Mouse (Mus musculus): ENCODE data around the gene Cenpf. TPM values are rescaled to one million over a fixed set of nuclear protein-coding genes. Genes with fewer than 3 reads are reported as not detected.
A peak's percentile ranks its signal among the peaks of the same experiment; 100 is the strongest.
"Not testable (repeated sequence)": the region's sequence is repeated elsewhere in the genome, so short reads cannot be mapped to it uniquely, and the experiment has no call there.

The Cenpf gene
- total RNA-seq, 2 experiments from 2014 or later: 1.4 to 1.6 TPM

DNA sequence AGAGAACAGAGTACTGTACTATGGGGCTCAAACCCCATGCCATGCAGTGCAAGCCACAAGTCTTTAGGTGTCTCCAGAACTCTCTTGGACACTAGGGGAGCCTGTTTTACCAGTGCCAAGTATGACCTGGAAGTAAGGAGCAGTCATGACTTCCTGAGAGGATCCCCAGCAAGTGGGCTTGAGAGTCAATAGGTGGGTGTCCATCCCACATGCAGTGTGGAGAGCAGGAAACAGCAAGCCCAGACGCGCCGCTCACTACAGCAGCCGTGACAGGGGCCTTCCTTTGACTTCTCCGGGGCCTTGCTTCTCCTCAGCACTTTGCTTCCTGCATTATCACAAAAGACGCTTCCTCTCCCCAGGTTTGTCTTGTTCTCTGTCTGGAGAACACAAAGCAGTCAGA lies 12.3 kb upstream of the Cenpf start:
- DNase-seq (ENCODE audit: low spot score in 2 of 2): no peak
- intact Hi-C loops (cut with DNase I): loop anchor here (5.0 kb wide), 3 partner anchors 182 to 272 kb away; no protein-coding TSS in a partner anchor

GRCm38 (mm10) chr1:189698416-189698815 lies 10.5 kb upstream of the Cenpf start:
- intact Hi-C loops (cut with DNase I): no loop called here
- no peak for DNase-seq (ENCODE audit: low spot score in 2 of 2)

DNA sequence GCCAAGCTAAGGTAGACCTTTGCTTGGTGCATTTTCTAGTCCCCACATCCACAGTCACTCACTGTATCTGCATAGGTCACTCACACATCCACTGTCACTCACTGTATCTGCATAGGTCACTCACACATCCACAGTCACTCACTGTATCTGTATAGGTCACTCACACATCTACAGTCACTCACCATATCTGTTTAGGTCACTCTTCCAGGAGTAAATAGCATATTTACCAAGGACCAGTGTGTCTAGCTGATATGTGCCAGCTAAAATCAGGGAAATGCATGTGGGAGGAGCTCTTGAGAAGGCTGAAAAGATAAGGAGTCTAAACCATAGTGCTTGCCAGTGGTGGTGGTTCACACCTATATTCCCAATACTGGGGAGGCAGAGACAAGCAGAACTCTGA lies 7.4 kb upstream of the Cenpf start:
- DNase-seq (ENCODE audit: low spot score in 2 of 2): no peak
- intact Hi-C loops (cut with DNase I): no loop called here

DNA sequence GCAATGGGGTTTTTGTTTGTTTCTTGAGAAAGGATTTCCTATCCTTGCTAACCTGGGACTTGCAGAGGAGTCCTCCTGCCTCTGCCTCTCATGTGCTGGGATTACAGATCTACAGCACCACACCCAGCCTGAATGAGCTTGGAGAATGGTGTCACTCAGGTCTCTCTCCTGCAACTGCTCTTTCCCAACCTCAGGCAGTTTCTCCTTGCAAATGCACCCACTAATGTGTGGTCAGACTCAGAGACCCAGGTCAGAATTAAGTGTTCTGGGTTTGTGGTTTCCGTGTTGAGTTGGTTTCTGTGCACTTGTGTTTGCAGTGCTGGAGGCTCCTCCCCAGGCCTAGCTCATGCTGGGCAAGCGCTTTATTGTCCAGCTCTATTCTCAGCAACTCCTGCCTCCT lies 6.5 kb upstream of the Cenpf start:
- intact Hi-C loops (cut with DNase I): no loop called here
- no peak for DNase-seq (ENCODE audit: low spot score in 2 of 2)

DNA sequence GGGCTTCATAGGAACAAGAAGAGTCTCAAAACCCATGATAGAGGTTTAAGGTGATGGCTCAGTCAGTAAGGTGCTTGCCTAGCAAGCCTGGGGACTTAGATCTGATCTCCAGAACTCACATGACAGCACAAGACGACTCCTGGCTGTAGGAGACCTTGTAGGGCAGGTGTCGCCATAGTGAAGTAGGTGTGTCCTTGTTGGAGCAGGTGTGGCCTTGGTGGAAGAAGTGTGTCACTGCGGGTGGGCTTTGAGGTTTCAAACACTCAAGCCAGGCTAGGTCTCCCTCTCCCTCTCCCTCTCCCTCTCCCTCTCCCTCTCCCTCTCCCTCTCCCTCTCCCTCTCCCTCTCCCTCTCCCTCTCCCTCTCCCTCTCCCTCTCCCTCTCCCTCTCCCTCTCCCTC lies 4.6 kb upstream of the Cenpf start:
- intact Hi-C loops (cut with DNase I); DNase-seq (ENCODE audit: low spot score in 2 of 2): not testable (repeated sequence)

- DNase-seq (ENCODE audit: low spot score in 2 of 2): no peak
- intact Hi-C loops (cut with DNase I): no loop called here
These were observed 1.4 kb upstream of the Cenpf start for GRCm38 (mm10) chr1:189689050-189689833.

DNA sequence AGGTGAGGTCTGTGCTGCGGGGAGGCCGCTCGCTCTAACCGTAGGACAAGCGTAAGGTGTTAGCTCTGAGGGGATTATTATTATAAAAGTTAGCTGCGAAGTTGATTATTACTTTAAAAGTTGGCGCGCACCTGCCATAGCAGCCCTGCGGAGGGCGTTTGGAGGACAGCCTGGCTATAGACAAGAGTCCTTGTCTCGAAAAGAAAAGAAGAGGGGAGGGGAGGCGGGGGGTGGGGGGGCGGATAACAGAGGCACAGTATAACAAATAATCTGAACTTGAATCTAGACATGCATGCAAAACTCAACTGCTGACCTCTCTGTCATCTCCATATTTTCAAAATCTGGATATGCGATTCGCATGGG lies 483 bp upstream of the Cenpf start:
- DNase-seq (ENCODE audit: low spot score in 2 of 2): no peak
- intact Hi-C loops (cut with DNase I): no loop called here

DNA sequence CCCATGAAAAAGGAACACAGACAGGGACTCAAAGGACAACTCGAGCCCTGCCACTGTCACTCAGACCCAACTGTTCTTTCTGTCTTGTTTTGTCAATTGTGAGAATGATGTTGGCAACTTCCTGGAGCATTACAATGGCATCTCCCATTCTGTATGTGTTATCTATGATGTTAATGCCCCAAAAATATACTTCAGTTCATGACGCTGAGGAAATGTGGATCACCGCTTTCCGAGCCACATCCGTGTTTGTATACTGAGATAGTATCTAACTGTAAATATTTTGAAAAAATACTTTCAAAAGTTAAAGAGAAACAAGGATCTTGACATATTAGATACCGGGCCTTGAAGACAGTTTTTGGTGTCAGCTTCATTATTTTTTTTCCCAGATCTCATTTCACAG lies 1.9 kb downstream of the Cenpf start:
- DNase-seq (ENCODE audit: low spot score in 2 of 2): no peak
- intact Hi-C loops (cut with DNase I): no loop called here

DNA sequence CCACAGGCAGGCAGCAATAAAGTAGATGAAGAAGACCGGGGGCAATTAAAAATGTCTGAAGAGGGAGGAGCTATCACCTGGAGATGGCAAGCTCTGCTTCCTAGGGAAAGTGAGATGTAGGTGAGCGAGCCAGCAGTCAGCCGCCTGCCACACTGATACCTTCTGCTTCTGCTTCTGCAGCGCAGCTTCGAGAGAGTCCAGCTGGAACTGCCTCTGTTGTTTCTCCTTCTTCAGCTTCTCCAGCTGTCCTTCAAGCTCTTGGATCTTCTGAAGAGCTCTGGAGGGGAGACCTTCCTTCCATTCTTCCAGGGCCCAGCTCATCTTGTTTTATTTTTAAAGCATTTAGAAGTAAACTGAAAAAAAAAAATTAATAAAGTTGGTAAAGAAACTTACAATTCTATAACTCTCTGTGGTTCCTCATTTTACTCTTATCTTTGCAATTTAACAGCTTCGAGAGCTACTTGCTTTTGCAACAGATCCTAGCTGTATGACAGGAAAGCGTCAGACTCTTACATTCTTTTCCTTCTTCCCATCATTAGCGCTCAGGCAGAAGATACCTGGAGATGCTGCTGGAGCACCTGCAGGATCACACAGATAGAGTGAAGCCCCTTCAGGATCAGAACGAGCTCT lies 3.0 kb downstream of the Cenpf start:
- DNase-seq (ENCODE audit: low spot score in 2 of 2): no peak
- intact Hi-C loops (cut with DNase I): no loop called here

GRCm38 (mm10) chr1:189679555-189679954 lies 8.3 kb downstream of the Cenpf start:
- DNase-seq (ENCODE audit: low spot score in 2 of 2): no peak
- intact Hi-C loops (cut with DNase I): no loop called here

GRCm38 (mm10) chr1:189675953-189676352 lies 11.9 kb downstream of the Cenpf start:
- no peak for DNase-seq (ENCODE audit: low spot score in 2 of 2)
- intact Hi-C loops (cut with DNase I): loop anchor here (2.0 kb wide), 1 partner anchor 649 kb away; no protein-coding TSS in a partner anchor

- peak; percentile 22 to 63 for DNase-seq (ENCODE audit: low spot score in 2 of 2)
- intact Hi-C loops (cut with DNase I): loop anchor here (2.0 kb wide), 1 partner anchor 649 kb away; no protein-coding TSS in a partner anchor
These were observed 12.5 kb downstream of the Cenpf start for GRCm38 (mm10) chr1:189675421-189675820.

GRCm38 (mm10) chr1:189665966-189666365 lies 21.9 kb downstream of the Cenpf start:
- DNase-seq (ENCODE audit: low spot score in 2 of 2): no peak
- intact Hi-C loops (cut with DNase I): no loop called here

DNA sequence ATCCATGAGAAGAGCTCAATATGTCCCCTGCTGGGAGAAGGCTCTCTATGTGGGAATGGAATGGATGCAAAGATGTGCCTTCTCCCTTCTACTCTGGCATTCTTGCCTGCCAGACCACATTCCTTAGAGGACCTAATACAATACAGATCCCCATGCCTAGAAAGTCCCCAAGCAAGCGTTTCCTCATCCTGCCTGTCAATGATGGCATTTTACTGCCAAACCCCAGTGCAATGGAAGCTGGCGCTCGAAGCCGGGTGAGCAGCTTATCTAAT lies 23.1 kb downstream of the Cenpf start:
- intact Hi-C loops (cut with DNase I): no loop called here
- DNase-seq (ENCODE audit: low spot score in 2 of 2): no peak

DNA sequence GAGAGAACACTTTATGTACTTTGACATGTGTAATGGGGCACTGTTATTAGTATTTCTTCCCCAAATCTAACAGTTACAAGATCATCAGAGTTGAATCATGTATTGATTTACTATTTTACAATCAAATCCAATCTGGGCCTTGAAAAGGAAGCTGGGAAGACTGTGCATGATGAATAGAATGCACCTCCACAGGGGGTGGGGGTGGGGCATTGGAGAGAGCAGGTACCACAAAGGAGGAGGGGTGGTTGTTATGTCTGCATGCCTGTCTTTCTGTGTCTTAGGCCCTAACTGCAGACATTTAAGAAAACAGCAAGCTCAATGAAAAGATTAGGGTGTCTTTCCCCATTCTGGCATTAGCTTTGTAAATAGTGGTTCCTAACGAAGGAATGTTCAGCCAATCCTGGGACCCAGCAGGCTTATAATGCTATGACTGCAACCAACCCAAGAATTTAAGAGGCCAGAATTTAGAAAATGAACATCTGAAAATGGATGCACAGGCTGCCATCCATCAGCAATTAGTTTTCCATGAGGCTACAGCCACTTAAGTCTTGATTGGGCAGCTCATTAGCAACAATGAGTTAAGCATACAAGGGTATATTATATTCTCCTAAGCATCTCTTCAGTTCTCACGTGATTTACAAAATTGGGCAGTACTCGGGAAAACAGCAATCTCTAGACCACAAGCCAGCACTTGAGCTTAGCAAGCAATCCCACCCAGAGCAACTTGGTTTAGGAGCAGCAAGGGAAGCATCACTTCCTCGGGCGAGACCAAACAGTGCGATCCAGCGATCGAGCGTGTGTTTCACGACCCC lies 23.6 kb downstream of the Cenpf start:
- intact Hi-C loops (cut with DNase I): no loop called here

DNA sequence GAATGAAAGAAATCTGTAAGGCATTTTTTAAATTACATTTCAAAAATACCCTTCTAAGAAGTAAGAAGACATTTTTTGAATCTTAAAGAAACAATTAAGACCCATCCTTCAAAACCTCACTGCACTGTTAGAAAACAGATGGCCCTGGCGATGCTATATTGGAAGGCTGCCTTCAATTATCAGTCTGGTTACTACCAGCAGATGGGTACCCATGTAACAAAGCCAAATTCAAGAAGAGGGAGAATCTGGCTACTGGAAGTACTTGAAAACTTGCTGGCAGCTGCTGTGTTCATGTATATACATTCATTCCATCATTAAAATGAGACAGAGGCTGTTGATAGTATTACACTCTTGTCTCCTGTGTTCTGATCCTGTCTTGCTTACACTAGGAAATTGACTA lies 24.4 kb downstream of the Cenpf start:
- intact Hi-C loops (cut with DNase I): no loop called here
- DNase-seq (ENCODE audit: low spot score in 2 of 2): peak; percentile 19 to 26

More for the DNA sequence above, 23.6 kb downstream of the Cenpf start:
- no peak for DNase-seq (ENCODE audit: low spot score in 2 of 2)

GRCm38 (mm10) chr1:189661856-189662255 lies 26.0 kb downstream of the Cenpf start:
- intact Hi-C loops (cut with DNase I): no loop called here
- DNase-seq (ENCODE audit: low spot score in 2 of 2): peak; percentile 53 to 62

GRCm38 (mm10) chr1:189657406-189657805 lies 30.5 kb downstream of the Cenpf start:
- intact Hi-C loops (cut with DNase I): no loop called here
- no peak for DNase-seq (ENCODE audit: low spot score in 2 of 2)

DNA sequence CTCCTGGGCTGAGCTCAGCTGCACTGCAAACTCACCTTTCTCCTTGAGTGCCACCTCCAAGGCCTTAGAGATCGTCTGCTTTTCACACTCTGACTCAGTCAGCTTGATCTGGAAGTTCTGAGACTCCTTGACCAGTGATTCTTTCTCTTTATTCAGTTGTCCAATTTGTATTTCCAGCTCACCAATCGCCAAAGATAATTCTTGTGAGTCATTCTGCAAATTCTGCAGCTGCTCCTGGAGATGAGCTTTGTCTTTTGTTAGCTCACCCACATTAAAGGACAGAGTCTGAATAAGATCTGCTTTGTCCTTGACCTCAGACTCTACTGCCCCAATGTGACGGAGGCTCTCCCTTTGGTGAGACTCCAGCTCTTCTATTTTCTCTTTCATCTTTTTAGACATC lies 34.1 kb downstream of the Cenpf start:
- no peak for DNase-seq (ENCODE audit: low spot score in 2 of 2)
- intact Hi-C loops (cut with DNase I): no loop called here

GRCm38 (mm10) chr1:189646597-189646996 lies 41.3 kb downstream of the Cenpf start:
- intact Hi-C loops (cut with DNase I): no loop called here
- DNase-seq (ENCODE audit: low spot score in 2 of 2): peak in 1 of 2 experiments; percentile 21

All from left cerebral cortex, postnatal 14 days (tissue).